Mouse (Mus musculus) mouse trophoblast stem cell (cell line): ENCODE results near the gene Myo7a.

Experiments
- in situ Hi-C, 2 experiments: fragments of 300-500 bp; cut with MseI, MboI; formaldehyde crosslinking; loops; 2 replicates in 1 of 2; 3 replicates in 1 of 2; pipeline ENCODE4 v1.15.1; 2025

Gene Myo7a

GRCm38 (mm10) chr7:98119179-98119960 lies at the start of gene Myo7a:
TSS of gene Myo7a (minus strand) at chr7:98119524.
- in situ Hi-C loops, result no loop called here

GRCm38 (mm10) chr7:98164999-98165528 lies 45.7 kb upstream of the Myo7a start:
- in situ Hi-C loops, result no loop called here

GRCm38 (mm10) chr7:98164382-98164998 lies 45.2 kb upstream of the Myo7a start:
- in situ Hi-C loops, result no loop called here

GRCm38 (mm10) chr7:98163700-98164099 lies 44.4 kb upstream of the Myo7a start:
- in situ Hi-C loops, result no loop called here

- in situ Hi-C loops, result no loop called here
These were observed 42.9 kb upstream of the Myo7a start for GRCm38 (mm10) chr7:98162239-98162638.

- in situ Hi-C loops, result no loop called here
These were observed 40.9 kb upstream of the Myo7a start for GRCm38 (mm10) chr7:98160041-98160740.

- in situ Hi-C loops, result no loop called here
These were observed 39.2 kb upstream of the Myo7a start for GRCm38 (mm10) chr7:98158481-98158880.

- in situ Hi-C loops, result no loop called here
These were observed 38.5 kb upstream of the Myo7a start for GRCm38 (mm10) chr7:98157636-98158332.

- in situ Hi-C loops, result no loop called here
These were observed 36.9 kb upstream of the Myo7a start for GRCm38 (mm10) chr7:98156280-98156665.

GRCm38 (mm10) chr7:98155546-98156279 lies 36.4 kb upstream of the Myo7a start:
- in situ Hi-C loops, result no loop called here

GRCm38 (mm10) chr7:98153892-98154291 lies 34.6 kb upstream of the Myo7a start:
- in situ Hi-C loops, result loop anchor here in 1 of 2 experiments (5.0 kb wide), 1 partner anchor 38 kb away; no protein-coding TSS in a partner anchor

GRCm38 (mm10) chr7:98153345-98153744 lies 34.0 kb upstream of the Myo7a start:
- in situ Hi-C loops, result loop anchor here in 1 of 2 experiments (5.0 kb wide), 1 partner anchor 39 kb away; no protein-coding TSS in a partner anchor

GRCm38 (mm10) chr7:98152400-98152799 lies 33.1 kb upstream of the Myo7a start:
- in situ Hi-C loops, result loop anchor here in 1 of 2 experiments (5.0 kb wide), 1 partner anchor 40 kb away; no protein-coding TSS in a partner anchor

- in situ Hi-C loops, result loop anchor here in 1 of 2 experiments (5.0 kb wide), 1 partner anchor 42 kb away; no protein-coding TSS in a partner anchor
These were observed 31.2 kb upstream of the Myo7a start for GRCm38 (mm10) chr7:98150525-98150924.

- in situ Hi-C loops, result loop anchor here in 1 of 2 experiments (5.0 kb wide), 1 partner anchor 42 kb away; no protein-coding TSS in a partner anchor
These were observed 30.5 kb upstream of the Myo7a start for GRCm38 (mm10) chr7:98149802-98150201.

- in situ Hi-C loops, result no loop called here
These were observed 29.5 kb upstream of the Myo7a start for GRCm38 (mm10) chr7:98148721-98149407.

GRCm38 (mm10) chr7:98147766-98148165 lies 28.4 kb upstream of the Myo7a start:
- in situ Hi-C loops, result no loop called here

- in situ Hi-C loops, result no loop called here
These were observed 27.1 kb upstream of the Myo7a start for GRCm38 (mm10) chr7:98146447-98146845.

GRCm38 (mm10) chr7:98145842-98146446 lies 26.6 kb upstream of the Myo7a start:
- in situ Hi-C loops, result no loop called here
